Mouse (Mus musculus): Measurements from ENCODE around the gene Pax2.

DNA sequence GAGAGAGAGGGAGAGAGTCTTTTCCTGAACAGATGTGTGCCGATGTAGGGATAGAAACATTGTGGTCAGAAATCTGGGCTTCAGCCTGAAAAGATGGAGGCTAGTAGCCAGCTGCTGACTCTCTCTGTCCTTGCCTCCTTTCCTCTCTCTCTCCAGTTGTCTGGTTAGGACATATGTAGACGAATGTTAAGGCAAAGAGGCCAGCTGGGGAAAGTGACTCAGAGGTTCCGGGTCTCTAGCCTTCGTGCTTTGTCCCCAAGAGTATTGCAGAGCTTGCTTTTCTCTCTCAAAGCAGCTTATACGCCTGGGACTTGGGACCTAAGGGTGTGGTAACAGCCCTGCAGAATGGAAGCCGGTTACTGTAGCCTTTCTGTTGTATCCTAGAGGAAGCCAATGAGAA lies 62.8 kb downstream of the Pax2 start:
- no peak for TF ChIP-seq CTCF (IDR thresholded peaks at IDR 0.05; ENCODE audit: low read depth)
- TF ChIP-seq EP300 (optimal IDR thresholded peaks at IDR 0.05), result no peak

Measured in stomach, postnatal 0 days (tissue).